15 mouse cellular contexts compared by ENCODE assay signal in genomic region chr9:59250272-59250671, GRCm38 (mm10). TPM values are rescaled to one million over a fixed set of nuclear protein-coding genes. Genes with fewer than 3 reads are reported as not detected.
DNase-seq lines count a peak whose midpoint lies in the region; ATAC-seq and TF ChIP-seq lines count a peak whose summit lies in the region.
"Had no signal": no experiment of that assay in that cellular context is flagged by ENCODE, and none has a peak within 500 bp of the region (broad histone marks: within the 10 kb centered on the region; RNA-seq: fewer than 3 reads in every experiment).

No protein-coding gene starts in this region.

- 68% methylated on average over 3 of the region's 3 CpGs for WGBS in limb, embryonic 14.5 days
- WGBS in limb, embryonic 10.5 days = 66% methylated on average over 3 of the region's 3 CpGs
- 64% methylated on average over 3 of the region's 3 CpGs for WGBS in forebrain, embryonic 15.5 days

- peaks cover 13% of the 10 kb centered on the region for H3K4me1 ChIP-seq in limb, embryonic 14.5 days (ENCODE audit: control insufficient read depth, insufficient read depth, low read length)
- peaks cover 23% of the 10 kb centered on the region for H3K4me1 ChIP-seq in limb, embryonic 10.5 days
- no peaks in the 10 kb centered on the region for H3K4me1 ChIP-seq in forebrain, embryonic 15.5 days
- H3K4me1 ChIP-seq: hindbrain, embryonic 15.5 days had no signal

- H3K4me3 ChIP-seq in gastrocnemius, adult 2 months = no peak overlapping the region
- no peak overlapping the region for H3K4me3 ChIP-seq in limb, embryonic 14.5 days (replicated peaks; ENCODE audit: low read length)
- H3K4me3 ChIP-seq in limb, embryonic 10.5 days = no peak overlapping the region
- no peak overlapping the region for H3K4me3 ChIP-seq in forebrain, embryonic 15.5 days
- H3K4me3 ChIP-seq: heart, embryonic 15.5 days; hindbrain, embryonic 15.5 days; midbrain, embryonic 13.5 days had no signal

- TF ChIP-seq POLR2A in limb, embryonic 14.5 days (IDR thresholded peaks at IDR 0.05; ENCODE audit: borderline replicate concordance, extremely low read depth, insufficient read depth, insufficient read length) = no peak

- no peaks in the 10 kb centered on the region for H3K27me3 ChIP-seq in limb, embryonic 14.5 days (ENCODE audit: control insufficient read depth, insufficient read depth, low read length)
- H3K27me3 ChIP-seq in limb, embryonic 10.5 days (ENCODE audit: low read depth, poor library complexity, severe bottlenecking) = no peaks in the 10 kb centered on the region
- no peaks in the 10 kb centered on the region for H3K27me3 ChIP-seq in forebrain, embryonic 15.5 days
- H3K27me3 ChIP-seq: heart, embryonic 15.5 days; hindbrain, embryonic 15.5 days; midbrain, embryonic 13.5 days had no signal

- H3K27ac ChIP-seq in gastrocnemius, adult 2 months = no peak overlapping the region
- H3K27ac ChIP-seq in limb, embryonic 14.5 days (replicated peaks; ENCODE audit: low read depth, low read length) = no peak overlapping the region
- H3K27ac ChIP-seq in limb, embryonic 10.5 days = no peak overlapping the region
- no peak overlapping the region for H3K27ac ChIP-seq in forebrain, embryonic 15.5 days (replicated peaks)
- H3K27ac ChIP-seq: heart, embryonic 15.5 days; hindbrain, embryonic 15.5 days; midbrain, embryonic 13.5 days had no signal

- no peaks in the 10 kb centered on the region for H3K9me3 ChIP-seq in limb, embryonic 14.5 days (ENCODE audit: control insufficient read depth, low read length)
- no peaks in the 10 kb centered on the region for H3K9me3 ChIP-seq in limb, embryonic 10.5 days (replicated peaks)
- H3K9me3 ChIP-seq in forebrain, embryonic 15.5 days = no peaks in the 10 kb centered on the region
- H3K9me3 ChIP-seq: heart, embryonic 15.5 days; hindbrain, embryonic 15.5 days; midbrain, embryonic 13.5 days had no signal

- H3K36me3 ChIP-seq in limb, embryonic 14.5 days (ENCODE audit: control insufficient read depth, insufficient read depth, low read length) = no peaks in the 10 kb centered on the region
- no peaks in the 10 kb centered on the region for H3K36me3 ChIP-seq in limb, embryonic 10.5 days
- no peaks in the 10 kb centered on the region for H3K36me3 ChIP-seq in forebrain, embryonic 15.5 days
- H3K36me3 ChIP-seq: heart, embryonic 15.5 days; hindbrain, embryonic 15.5 days; midbrain, embryonic 13.5 days had no signal

- no peak overlapping the region for H3K9ac ChIP-seq in limb, embryonic 14.5 days (ENCODE audit: low read depth, low read length, severe bottlenecking)
- H3K9ac ChIP-seq in forebrain, embryonic 15.5 days (replicated peaks) = no peak overlapping the region
- H3K9ac ChIP-seq: heart, embryonic 15.5 days; hindbrain, embryonic 15.5 days; midbrain, embryonic 13.5 days had no signal

- H3K4me2 ChIP-seq in limb, embryonic 14.5 days (replicated peaks; ENCODE audit: low read depth, low read length, severe bottlenecking) = no peak overlapping the region
- H3K4me2 ChIP-seq in forebrain, embryonic 15.5 days (replicated peaks) = no peak overlapping the region
- H3K4me2 ChIP-seq: heart, embryonic 15.5 days; hindbrain, embryonic 15.5 days; midbrain, embryonic 13.5 days had no signal

- intact Hi-C loops in gastrocnemius, adult 2 months (cut with DNase I) = no loop called here

- ATAC-seq in limb, embryonic 14.5 days (ENCODE audit: low FRiP score, low read depth) = no peak
- no peak for ATAC-seq in forebrain, embryonic 15.5 days (replicated peaks)
- ATAC-seq: midbrain, embryonic 13.5 days had no signal

- DNase-seq in gastrocnemius, adult 2 months = no peak
- no peak for DNase-seq in gastrocnemius, adult 18-20 months (ENCODE audit: low spot score)
- DNase-seq in limb, embryonic 14.5 days (ENCODE audit: low spot score) = peak; percentile 36
- DNase-seq in limb, embryonic 10.5 days (ENCODE audit: low spot score) = no peak
- peak; percentile 10 for DNase-seq in thymus, postnatal 0 days (ENCODE audit: low spot score)
- no peak for DNase-seq in thymus, postnatal 14 days
- DNase-seq in adrenal gland, postnatal 4 days (ENCODE audit: low spot score in 2 of 2) = no peak
- DNase-seq: B cell, adult 2 months; cerebellum, adult 9-11 months; lung, postnatal 14 days; right cerebral cortex, postnatal 4 days had no signal

- peak; percentile 42 for TF ChIP-seq CTCF in gastrocnemius, adult 2 months (IDR thresholded peaks at IDR 0.05)

RNA-seq across cellular contexts. Expression of gene Adpgk, which starts 41.1 kb away (rescaled TPM):
- 1 to 10 TPM; 6.8 to 9.7 TPM for total RNA-seq in gastrocnemius, adult 2 months (2021)
- total RNA-seq in gastrocnemius, adult 18-20 months (2021) = 1 to 10 TPM; 7.8 to 7.9 TPM
- 46.2 and 47.4 TPM in 2 replicates for polyA plus RNA-seq in limb, embryonic 14.5 days (2012; rRNA removed)
- polyA plus RNA-seq in limb, embryonic 14.5 days (2014; fragmentation: Nextera tagmentation; extraction: Ambion mirVana) = 51.2 and 53.0 TPM in 2 replicates
- 45.8 and 46.9 TPM in 2 replicates for polyA plus RNA-seq in limb, embryonic 10.5 days (2016; fragmentation: Nextera tagmentation; extraction: Ambion mirVana)
- 19.1 and 20.6 TPM in 2 replicates for polyA plus RNA-seq in thymus, postnatal 0 days (2015; fragmentation: Nextera tagmentation; extraction: Ambion mirVana)
- polyA plus RNA-seq in forebrain, embryonic 15.5 days (2015; fragmentation: Nextera tagmentation; extraction: Ambion mirVana) = 19.1 and 22.7 TPM in 2 replicates
- total RNA-seq in adrenal gland, postnatal 4 days (2021) = 10 to 100 TPM; 26.8 to 27.9 TPM

Comparison
In these comparisons a context has a peak if more than half of its experiments do, and no peak if none do; other contexts are left out.
1. DNase-seq: peak in limb, embryonic 14.5 days (single experiment) and thymus, postnatal 0 days (single experiment); none in gastrocnemius, adult 2 months (single experiment), gastrocnemius, adult 18-20 months (single experiment), limb, embryonic 10.5 days (single experiment), thymus, postnatal 14 days (single experiment) and adrenal gland, postnatal 4 days (0 of 2).